Mouse (Mus musculus) testis, adult 2 months (tissue): Measurements from ENCODE around the gene Sash1.

ENCODE experiments used
- CTCF ChIP-seq: fragments of 200-500 bp; IDR thresholded peaks from 2 replicates; pipeline ENCODE4 v1.5.1; 2012; ENCODE audit warnings: low read depth, mild to moderate bottlenecking, inconsistent platforms, low read length, moderate library complexity; ENCODE audit not compliant: control insufficient read depth, insufficient read depth, insufficient replicate concordance
- POLR2A ChIP-seq: fragments of 200-500 bp; IDR thresholded peaks from 2 replicates; pipeline ENCODE4 v1.6.1; 2012; ENCODE audit warnings: low read depth, mild to moderate bottlenecking, inconsistent platforms, low read length, moderate library complexity; ENCODE audit not compliant: control insufficient read depth

DNA sequence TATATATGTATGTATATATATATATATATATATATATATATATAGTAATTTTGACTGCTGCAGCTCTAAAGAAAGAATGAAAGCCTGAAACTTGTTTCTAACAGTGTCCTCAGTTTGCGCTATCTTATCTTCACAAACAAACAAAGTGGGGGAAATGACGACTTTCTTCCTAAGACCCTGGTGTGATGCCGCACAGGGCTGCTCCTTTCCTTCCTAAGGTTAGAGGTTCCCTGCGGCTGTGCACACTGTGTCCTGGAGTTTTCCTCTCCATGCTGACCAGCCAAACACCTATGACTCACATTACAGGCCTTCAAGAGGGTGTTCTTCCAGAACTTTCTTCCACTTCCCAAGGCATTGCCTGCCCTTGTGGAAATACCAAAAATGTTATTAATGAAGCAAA, 31.5 kb upstream of the Sash1 start:
- TF ChIP-seq CTCF, result no peak
- TF ChIP-seq POLR2A, result no peak
